Mouse (Mus musculus): ENCODE measurements at regions not wholly inside any gene's neighbourhood (a gene's known extent, or its start where the extent isn't known, plus 50 kb on each side); places are given as distances from the start of the nearest gene placed in this dataset.

DNA sequence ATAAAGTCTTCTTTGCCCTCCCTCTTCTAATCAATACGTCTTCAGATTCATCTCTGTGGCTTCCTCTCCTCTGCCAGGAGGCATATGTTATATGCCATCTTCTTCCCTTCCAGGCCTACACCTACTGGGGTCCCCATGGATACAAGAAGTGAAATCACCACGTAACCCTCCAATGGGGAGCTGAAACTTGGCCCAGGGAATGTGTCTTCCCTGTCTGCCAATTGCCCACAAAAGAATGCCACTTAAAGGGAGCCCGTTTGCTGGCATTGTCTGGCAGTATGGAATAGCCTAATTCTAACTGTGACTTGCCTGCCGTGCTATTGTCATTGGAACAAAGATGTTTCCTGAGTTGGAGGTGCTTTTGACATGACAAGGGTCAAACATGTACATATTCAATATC is 69.5 kb upstream of the Xylt1 start:
- H3K4me1 ChIP-seq: no peaks in the 10 kb centered on the region
- H3K36me3 ChIP-seq: no peaks in the 10 kb centered on the region
- no peak overlapping the region for H3K4me2 ChIP-seq (replicated peaks)
- no peaks in the 10 kb centered on the region for H3K27me3 ChIP-seq
- 45% methylated on average over 4 of the region's 4 CpGs for WGBS
- no peak overlapping the region for H3K4me3 ChIP-seq
- ATAC-seq (ENCODE audit: low FRiP score): no peak
- H3K9ac ChIP-seq: no peak overlapping the region
- no peak overlapping the region for H3K27ac ChIP-seq
- H3K9me3 ChIP-seq (replicated peaks): no peaks in the 10 kb centered on the region

DNA sequence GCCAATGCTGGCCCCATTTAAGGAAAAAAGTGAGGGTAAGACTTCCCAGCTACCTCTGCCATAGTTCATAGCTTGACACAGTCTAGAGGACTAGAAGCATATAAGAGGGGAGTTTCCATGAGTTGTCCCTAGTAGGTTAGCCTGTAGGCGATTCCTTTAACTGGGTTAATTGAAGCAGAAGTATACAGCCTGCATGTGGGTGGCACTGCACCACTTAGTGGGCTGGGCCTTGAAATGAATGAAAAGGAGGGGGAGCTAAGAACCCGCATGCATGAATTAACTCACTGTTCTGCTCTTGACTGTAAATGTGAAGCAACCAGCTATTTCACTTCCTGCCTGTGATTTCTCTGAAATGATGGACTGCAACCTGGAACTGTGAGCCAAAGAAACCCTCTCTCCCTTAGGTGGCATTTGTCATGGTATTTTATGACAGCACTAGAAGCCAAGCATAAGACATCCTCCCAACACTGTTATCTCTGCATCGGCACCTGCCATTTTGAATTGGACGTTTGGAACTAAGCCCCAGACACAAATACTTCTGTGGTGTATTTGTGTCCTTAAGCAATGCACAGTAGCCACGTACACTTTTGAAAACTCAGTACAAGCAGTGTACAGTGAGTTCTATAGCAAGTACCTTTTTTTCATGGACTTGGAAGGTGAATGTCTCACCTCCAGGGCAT is 64.5 kb upstream of the Xylt1 start:
- ATAC-seq (ENCODE audit: low FRiP score): no peak

DNA sequence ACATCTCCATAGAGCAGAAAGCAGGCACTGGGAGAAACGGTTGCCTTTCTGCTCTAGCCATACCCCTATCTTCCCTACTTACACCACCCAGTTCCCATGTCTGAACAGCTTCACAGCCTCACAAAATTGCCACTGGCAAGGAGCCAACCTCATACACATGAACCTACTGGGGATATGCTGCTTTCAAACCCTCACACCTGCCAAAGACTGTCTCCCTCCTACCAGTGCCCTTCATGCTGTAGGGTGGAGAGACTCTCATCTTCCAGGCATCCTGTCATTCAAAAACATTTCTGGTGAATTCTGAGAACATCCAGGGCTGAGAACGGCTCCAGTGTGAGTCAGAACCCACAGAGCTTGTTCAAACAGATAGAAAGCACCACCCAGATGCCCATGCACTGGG is 63.4 kb upstream of the Xylt1 start:
- Histone ChIP-seq H3K36me3 (no peaks in the 10 kb centered on the region), H3K4me1 (no peaks in the 10 kb centered on the region), H3K9ac (no peak overlapping the region), H3K27ac (no peak overlapping the region), H3K4me2 (replicated peaks) (no peak overlapping the region), H3K27me3 (no peaks in the 10 kb centered on the region), H3K4me3 (no peak overlapping the region), H3K9me3 (replicated peaks) (no peaks in the 10 kb centered on the region)
- WGBS: 79% methylated on average over 2 of the region's 2 CpGs
- ATAC-seq (ENCODE audit: low FRiP score): no peak

More for the DNA sequence above, 64.5 kb upstream of the Xylt1 start:
- Histone ChIP-seq H3K36me3 (no peaks in the 10 kb centered on the region), H3K9ac (no peak overlapping the region), H3K9me3 (replicated peaks) (no peaks in the 10 kb centered on the region), H3K4me2 (replicated peaks) (no peak overlapping the region), H3K4me3 (no peak overlapping the region), H3K27me3 (no peaks in the 10 kb centered on the region), H3K4me1 (no peaks in the 10 kb centered on the region), H3K27ac (no peak overlapping the region)
- 73% methylated on average over 5 of the region's 5 CpGs for WGBS

DNA sequence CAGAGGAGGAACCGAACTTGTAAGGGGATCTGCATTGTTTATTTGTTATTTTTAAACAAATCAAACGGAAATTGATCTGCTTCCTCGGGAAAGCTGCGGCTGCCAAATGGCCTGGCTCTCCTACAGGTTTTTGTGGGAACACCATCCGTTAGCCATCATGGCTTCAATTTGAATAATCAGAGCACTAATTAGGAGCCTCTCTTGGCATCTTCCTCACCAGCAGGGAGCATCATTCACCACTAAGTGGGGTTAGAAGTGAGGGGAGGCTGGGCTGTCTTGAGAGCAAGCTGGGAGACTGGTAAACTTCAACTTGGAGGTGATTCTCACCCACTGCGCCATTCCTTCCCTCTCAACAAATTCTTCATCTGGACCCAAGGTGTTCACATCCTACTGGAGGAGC is 60.2 kb upstream of the Xylt1 start:
- no peaks in the 10 kb centered on the region for H3K36me3 ChIP-seq
- no peak overlapping the region for H3K9ac ChIP-seq
- ATAC-seq (ENCODE audit: low FRiP score): no peak
- WGBS: 64% methylated on average over 6 of the region's 6 CpGs
- H3K4me2 ChIP-seq (replicated peaks): no peak overlapping the region
- H3K27me3 ChIP-seq: no peaks in the 10 kb centered on the region
- H3K27ac ChIP-seq: no peak overlapping the region
- no peak overlapping the region for H3K4me3 ChIP-seq
- H3K4me1 ChIP-seq: no peaks in the 10 kb centered on the region
- no peaks in the 10 kb centered on the region for H3K9me3 ChIP-seq (replicated peaks)
